Mouse (Mus musculus) left cerebral cortex, adult 11 months (tissue): Measurements from ENCODE around the gene Sec24a.
A peak's percentile ranks its signal among the peaks of the same experiment; 100 is the strongest.
"Not testable (repeated sequence)": the region's sequence is repeated elsewhere in the genome, so short reads cannot be mapped to it uniquely, and the experiment has no call there.

Experiments
- DNase-seq: peaks from one replicate; pipeline ENCODE4 v3.0.0; 2022; ENCODE audit warnings: low spot score

The Sec24a gene

DNA sequence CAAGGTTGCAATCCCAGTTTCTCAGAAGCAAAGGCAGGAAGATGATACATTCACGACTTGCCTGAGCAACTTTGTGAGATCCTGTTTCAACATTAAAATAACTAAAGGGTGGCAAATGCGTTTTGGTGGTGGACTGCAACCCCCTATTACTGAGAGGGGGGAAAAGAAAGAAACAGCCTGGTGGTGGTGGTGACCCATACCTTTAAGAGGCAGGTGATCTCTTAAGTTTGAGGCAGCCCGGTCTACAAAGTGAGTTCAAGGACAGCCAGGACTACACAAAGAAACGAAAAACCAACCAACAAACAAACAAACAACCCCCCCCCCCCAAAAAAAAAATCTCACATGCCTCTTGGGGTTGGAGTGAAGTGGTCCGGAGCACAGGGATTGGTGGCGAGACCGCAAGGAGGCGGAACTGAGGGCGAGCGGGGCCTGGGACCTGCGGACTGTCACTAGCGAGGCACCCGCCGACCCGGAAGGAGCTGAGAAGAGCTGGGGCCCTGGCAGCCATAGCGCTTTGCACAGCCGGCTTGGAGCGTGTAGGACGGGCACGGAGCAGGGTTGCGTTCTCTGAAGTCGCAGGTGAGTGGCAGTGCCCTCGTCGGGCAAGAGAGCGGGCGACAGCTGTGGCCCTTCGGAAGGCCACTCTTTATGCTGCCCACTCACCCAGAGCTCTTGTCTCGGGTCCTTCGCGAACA lies at the start of gene Sec24a, which contains the start of gene Sar1b:
Gene Sec24a (minus strand): TSS at position 422 of the 695 bp plus-strand sequence.
Gene Sar1b (plus strand): TSS at position 475 of the 695 bp plus-strand sequence.
- DNase-seq: peak; percentile 62

DNA sequence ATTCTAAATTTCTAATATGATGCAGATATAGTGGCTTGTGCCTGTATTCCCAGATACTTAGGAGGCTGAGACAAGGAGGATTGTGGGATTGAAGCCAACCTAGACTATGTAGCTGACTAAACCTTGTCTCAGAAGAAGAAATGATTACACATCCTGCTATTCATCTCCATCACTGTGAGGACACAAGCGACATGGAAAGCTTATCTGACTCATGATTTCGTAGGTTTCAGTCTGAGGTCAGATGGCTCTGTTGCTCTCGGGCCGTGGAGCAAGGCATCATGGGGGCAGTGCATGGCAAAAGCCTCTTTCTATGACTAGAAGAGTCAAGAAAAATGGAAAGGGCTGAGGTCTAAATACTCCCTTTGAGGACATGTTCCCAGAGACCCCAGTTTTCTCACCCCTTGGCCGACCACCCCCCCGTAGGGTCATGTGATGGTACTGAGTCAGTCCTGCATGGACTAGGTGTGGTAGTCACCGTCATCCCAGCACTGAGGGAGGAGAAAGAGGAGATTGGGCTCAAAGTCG lies 48.6 kb upstream of the Sec24a start:
- no peak for DNase-seq

DNA sequence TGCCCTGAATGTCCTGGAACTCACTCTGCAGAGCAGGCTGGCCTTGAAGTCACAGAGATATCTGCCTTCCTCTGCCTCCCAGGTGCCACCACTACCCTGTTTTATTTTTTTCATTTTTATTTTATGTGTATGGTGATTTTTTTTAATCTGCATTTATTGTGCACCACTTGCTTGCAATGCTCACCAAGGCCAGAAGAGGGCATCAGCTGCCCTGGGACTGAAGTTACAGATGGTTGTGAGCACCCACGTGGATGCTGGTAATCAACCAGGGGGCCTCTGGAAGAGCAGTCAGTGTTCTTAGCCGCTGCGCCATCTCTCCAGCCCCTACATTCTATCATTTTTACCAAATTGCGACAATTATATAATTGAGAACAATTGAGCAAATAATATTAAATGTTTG lies 47.8 kb upstream of the Sec24a start:
- no peak for DNase-seq

DNA sequence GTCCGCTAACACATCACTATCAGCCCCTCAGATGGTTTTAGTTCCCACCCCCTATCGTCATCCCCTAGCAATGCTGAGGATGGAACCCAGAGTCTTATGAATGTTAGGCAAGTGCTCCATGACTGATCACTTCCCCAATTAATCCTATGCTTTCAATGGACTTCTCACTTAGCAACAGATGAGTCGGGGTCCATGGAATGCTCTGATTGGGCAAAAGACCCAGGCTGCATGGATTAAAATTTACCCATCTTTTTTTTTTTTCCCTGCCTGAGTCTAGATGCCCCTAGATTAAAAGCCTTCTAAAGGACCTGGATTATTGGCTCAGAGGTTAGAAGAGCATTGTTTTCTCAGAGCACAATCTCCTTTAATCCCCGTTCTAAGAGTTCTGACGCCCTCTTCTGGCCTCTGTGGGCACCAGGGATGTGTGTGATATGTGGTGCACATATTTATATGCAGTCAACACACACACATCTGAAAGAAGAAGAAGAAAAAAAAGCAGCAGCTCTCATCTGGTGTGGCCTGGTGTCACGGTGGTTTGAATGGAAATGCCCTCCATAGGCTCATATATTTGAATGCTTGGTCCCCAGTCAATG lies 46.3 kb upstream of the Sec24a start:
- DNase-seq: no peak

DNA sequence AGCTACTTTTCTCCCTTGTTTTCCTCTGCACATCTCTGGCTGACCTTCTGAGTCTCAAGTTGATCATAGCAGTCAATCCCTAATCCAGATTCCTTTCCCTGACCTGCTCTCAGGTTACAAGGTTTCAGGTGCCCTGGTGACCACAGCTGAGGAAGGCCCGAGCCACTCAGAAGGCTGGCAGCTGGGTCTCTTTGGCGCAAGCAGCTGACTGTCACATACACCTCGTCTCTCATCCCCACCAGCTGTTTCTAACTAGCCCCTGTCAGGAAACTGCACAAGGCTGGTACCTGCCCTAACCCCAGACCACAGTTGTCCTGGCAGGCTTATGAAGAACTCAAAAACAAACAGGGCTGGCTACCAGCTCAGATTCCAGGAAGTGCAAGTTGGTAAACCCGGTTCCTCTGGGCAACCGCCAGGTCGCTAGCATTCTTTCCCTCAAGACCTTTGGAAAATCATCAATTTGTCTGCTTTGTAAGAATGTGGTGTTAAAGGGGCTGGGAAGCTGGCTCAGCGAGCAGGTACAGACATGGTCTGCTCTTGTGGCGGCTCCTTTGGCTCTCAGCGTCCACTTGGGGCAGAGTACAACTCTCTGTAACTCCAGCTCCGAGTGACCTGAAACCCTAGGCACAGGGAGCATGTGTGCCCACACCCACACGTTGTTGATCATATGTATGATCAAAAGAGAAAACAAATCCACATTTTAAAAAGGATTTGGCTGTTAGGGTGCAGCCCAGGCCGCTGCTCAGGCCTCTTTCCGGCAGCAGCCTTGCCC lies 43.9 kb upstream of the Sec24a start:
- no peak for DNase-seq

DNA sequence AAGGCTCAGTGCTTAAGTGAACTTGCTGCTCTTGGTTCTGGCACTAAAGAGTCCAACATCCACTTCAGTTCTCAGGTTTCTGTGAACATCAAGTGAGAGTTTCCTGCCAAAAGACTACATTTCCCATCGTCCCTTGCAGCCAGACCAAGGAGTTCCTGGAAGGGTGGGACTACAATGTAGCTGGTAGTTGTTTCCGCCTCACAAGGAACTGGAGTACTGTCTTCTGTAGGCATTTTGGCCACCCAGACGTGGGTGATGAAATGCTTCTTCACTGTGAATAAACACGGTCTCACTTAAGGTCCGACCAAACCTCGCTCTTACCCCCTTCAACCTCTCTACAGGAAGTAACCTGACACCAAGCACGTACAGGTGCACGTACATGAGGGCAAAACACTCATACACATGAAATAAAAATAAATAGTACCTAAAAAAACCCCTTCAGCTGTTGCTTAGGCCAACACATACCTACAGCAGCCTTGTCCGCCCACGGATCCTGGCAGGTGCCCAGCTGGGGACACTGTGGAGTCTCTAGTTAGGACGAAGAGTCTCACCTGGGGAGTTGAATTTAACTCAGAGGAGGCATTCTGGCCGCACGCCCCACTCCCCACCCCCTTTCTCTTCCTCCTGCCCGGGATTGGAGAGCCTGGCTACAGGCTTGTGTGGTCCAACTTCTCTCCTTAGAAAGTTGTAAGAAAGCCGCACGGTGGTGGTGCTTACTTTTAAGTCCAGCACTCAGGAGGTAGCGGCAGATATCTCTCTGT lies 42.0 kb upstream of the Sec24a start:
- peak; percentile 58 for DNase-seq

DNA sequence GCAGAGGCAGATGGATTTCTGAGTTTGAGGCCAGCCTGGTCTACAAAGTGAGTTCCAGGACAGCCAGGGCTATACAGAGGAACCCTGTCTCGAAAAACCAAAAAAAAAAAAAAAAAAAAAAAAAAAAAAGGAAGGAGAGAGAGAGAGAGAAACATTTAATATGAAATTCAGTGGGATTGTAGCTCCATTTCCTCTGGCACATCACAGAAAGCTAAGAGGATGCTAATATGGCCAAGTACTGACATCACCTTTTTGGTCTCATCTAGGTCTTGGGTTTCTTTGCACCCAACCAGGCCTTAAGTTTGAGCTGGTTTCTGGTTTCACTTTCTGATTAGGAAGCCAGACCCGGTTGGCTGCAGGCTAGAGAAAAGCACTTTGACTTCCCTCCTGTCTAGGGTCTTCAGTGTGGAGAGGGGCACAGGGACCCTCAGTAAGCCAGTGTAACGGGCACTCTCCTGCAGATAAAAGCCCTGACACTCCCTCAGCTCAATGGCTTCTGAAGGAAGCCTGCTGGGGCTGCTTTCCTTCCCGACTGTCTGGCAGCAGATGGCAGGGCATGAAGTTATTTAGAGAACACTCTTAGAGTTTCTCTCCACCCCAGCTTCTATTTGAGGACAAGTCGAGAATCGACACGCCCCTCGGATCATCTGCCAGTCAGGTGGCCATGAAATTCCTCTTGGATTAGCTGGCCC lies 37.3 kb upstream of the Sec24a start:
- DNase-seq: no peak

DNA sequence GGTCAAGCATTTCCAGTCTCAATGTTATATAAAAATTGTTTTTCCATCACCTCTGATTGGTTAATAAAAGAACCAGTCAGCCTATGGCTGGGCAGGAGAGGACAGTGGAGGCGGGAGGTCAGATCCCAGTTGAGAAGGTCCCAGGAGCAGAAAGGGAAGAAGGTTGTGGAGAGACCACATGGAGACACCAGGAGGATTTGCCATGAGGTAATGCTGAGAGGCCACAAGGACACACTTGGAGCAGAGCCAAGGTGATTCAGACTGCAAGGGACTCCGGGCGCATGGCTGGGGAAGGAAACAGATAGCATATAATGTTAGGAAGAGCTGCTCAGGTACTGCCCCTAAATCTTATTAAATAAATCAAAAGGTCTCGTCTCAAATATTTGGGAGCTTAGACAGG lies 32.8 kb upstream of the Sec24a start:
- DNase-seq: no peak

DNA sequence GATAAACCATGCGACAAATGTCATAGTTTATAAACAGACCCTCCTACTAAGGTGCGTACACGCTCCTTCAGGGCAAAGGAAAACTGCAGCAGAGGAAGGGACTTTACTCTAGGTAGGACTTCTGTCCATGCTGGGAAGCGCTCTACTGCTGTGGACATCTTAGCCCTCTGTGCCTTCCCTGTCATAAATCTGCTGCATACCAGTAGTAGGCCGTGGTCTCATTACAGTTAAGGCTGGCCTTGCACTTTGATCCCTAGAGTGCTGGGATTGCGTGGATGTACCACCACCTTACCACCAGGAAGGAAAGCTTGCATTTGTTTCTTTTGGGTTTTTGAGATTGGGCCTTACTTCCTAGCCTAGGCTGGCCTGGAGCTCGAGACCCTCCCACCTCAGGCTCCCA lies 27.2 kb upstream of the Sec24a start:
- no peak for DNase-seq

DNA sequence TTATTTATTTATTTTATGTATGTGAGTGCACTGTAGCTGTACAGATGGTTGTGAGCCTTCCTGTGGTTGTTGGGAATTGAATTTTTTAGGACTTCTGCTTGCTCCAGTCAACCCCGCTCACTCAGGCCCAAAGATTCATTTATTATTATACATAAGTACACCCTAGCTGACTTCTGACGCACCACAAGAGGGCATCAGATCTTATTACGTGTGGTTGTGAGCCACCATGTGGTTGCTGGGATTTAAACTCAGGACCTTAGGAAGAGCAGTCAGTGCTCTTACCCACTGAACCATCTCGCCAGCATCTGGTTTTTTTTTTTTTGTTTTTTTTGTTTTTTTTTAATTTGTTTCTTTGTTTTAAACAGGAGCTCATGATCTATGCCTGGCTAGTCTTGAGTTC lies 26.3 kb upstream of the Sec24a start:
- DNase-seq: not testable (repeated sequence)

DNA sequence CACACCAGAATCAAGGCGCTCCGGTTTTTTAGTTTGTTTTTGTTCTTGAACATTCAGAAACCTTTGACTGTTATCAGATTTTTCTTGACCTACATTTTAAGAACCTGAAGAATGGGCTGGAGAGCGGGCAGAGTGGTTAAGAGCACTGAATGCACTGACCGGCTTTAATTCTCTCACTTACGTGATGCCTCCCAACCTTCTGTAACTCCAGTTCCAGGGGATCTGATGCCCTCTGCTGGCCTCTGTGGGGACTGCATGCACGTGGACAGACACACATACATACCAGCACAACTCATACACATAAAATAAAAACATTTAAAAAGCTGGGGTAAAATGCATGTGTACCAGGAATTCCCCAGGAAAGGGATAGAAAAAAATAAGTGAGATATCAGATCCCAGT lies 22.5 kb upstream of the Sec24a start:
- no peak for DNase-seq

DNA sequence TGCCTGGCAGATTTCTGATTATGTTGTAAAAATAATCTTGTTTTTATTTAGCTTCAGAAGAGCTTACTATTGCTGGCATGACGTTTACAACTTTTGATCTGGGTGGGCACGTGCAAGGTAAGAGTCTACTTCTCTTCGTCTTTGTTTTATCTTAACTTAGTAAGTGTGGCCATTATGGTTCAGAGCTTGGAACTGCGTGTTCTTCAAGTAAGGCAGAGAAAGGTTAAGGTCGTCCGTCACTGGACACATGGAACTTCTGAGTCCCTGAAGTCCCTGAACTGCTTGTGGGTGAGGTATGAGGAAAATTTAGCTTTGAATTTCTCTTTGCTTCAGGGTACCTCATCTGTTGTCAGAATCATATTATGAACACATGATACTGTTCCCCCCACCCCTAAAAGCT lies 19.3 kb upstream of the Sec24a start:
- no peak for DNase-seq

DNA sequence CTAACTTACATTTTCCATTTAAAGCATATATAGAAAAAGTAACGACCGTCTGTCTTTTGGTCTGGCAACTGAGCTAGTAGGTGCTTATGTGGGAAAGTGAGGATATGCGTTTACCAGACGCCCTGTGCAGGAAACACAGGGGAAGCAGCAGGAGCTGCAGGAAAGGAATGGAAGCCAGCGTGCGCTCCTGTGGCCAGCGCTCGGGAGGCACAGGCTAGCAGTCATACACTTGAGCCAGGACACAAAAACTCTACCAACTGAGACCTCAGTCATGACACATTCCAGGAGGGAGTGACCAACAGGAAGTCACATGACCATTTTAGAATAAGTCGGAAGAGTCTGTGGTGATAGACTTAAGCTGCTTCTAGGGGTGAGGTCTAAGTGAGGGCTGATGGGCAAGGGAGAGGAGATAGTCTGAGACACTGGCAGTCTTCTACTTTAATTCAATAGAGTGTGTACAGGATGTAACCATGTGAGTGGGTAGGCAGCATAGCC lies 17.4 kb upstream of the Sec24a start:
- DNase-seq: no peak

DNA sequence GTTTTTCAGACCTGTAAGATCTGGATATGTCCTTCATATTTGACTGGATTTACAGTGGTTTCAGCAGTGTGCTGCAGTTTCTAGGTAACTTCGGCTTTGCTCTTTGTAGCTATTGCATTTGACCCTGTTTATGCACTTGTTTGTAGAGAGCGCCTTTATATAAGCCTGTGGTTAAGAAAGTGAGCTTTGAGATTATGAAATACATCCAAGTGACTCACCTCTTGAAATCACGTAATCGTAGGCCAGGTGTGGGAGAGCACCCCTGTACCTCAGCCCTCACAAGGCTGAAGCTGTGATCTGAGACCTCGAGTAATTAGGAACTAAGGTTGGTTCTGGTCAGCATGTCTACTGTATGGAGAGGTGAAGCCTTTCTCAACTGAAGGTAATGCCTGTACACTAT lies 14.0 kb upstream of the Sec24a start:
- no peak for DNase-seq

DNA sequence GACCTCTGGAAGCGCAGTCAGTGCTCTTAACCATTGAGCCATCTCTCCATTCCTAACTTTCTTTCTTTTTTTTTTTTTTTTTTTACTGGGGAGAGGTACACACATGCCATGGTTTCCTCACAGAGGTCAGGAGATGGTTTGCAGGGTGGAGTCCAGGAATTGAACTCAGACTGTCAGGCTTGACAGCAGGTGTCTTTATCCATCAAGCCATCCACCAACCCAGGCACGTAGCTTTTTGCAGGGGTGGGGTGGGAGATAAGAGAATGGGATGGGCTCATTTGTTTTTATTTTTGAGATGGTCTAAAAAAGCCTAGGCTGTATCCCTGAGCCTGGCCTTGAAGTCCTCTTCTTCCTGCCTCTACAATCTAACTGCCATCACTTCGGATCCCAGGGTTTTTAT lies 12.1 kb upstream of the Sec24a start:
- DNase-seq: no peak

DNA sequence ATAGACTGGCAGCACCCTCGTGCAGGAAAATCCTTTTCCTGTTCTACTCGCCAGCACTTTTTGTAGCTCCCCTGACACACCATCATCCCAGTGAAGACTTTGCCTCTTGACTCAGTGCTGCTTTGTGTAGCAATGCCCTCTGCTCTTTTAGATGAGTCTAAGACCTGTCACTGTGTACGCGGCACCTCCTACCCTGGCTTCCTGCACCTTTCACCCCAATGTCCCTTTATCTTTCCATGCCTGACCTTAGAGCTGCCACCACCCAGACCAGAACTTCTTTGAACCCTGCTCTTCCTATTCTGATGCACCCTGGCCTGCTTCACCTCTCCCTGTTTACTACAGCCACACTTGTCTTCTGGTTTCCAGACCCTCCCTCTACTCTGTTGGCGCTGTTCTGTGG lies 4.9 kb upstream of the Sec24a start:
- no peak for DNase-seq

DNA sequence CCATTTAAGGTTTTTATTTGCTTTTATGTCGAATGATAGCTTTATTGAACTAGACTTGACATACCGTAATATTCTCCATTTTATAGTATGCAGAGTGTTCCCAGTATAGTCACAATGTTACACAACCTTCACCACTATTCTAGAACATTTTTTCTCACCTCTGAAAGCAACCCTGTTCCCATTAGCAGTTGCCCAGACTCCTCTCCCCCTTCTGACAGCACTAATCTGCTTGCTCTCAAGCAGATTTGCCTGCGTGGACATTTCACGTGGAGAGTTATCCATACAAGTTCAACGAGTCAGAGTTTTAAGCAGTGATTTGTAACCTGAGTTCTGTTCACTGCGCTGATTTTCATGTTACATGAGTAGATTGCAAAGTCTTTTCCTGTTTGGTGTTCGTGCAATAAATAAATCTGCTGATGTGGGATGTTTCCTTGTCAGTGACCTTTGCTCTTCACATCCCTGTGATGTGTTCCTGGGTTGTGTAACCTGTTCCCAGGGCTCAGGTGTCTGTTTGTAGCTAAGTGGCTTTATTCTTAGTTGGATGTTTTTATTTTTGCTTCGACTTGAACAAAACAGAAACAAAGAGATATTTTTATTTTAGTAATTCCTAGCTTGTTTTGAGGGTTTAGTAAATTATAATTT lies 4.3 kb upstream of the Sec24a start:
- DNase-seq: no peak

DNA sequence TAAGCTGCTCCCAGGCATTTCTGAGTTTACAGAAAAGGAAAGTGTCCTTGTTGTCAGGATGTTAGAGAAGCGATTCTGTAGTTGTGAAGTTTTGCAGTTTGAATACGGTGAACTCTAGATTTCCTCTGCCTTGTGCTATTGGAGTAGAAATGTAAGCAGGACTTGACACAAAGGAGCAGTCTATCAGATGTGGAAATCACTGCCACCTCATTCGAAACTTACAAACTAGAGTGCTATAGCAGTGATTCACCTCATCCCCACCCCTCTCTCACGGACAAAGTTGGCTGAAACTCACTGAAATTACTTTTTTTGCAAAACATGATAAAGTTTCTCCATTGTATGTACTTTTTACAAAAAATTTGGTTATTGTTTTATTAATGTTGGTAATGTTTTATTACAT lies 1.4 kb upstream of the Sec24a start:
- DNase-seq: no peak

DNA sequence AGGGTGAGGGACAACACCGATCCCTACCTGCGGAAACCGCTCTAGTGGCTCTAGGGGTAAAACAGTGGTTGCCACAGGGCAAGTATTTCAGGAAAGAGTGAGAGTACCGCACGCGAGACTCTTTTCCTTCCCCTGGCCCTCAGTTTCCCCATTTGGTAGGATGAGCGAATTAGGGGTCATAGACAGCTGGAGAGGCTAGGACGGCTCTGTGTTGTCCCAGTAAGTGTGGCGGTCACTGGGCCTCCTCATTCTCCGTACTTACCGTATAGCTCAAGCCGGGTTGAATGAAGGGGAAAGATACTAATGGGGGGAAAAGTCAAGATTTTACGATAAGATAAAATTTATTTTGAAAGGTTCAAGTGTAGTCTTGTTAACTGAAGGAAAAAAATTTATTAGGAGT lies 521 bp upstream of the Sec24a start:
- no peak for DNase-seq

DNA sequence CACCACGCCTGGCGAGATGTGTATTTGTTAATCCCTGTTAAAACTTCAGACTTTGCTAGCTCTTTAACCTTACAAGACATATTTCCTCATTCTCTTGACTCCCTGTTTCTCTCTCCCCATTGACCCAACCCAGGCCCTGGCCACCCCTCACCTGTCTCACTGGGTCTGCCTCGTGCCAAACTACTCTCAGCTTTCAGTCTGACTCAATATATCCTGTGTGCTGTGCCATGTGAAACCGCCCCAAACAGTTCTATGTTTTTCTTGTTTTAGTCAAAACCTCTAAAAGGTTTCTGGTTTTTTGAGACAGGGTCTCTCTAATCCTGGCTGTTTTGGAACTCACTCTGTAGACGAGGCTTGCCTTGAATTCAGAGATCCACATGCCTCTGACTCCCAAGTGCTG lies 2.2 kb downstream of the Sec24a start:
- DNase-seq: no peak
